Mouse (Mus musculus) urinary bladder, postnatal 25 days (tissue): ENCODE data around the gene Map3k1.
"Not testable (repeated sequence)": the region's sequence is repeated elsewhere in the genome, so short reads cannot be mapped to it uniquely, and the experiment has no call there.

Source experiments
- DNase-seq: peaks from one replicate; pipeline ENCODE4 v3.0.0; 2022; ENCODE audit warnings: low spot score

The Map3k1 gene

DNA sequence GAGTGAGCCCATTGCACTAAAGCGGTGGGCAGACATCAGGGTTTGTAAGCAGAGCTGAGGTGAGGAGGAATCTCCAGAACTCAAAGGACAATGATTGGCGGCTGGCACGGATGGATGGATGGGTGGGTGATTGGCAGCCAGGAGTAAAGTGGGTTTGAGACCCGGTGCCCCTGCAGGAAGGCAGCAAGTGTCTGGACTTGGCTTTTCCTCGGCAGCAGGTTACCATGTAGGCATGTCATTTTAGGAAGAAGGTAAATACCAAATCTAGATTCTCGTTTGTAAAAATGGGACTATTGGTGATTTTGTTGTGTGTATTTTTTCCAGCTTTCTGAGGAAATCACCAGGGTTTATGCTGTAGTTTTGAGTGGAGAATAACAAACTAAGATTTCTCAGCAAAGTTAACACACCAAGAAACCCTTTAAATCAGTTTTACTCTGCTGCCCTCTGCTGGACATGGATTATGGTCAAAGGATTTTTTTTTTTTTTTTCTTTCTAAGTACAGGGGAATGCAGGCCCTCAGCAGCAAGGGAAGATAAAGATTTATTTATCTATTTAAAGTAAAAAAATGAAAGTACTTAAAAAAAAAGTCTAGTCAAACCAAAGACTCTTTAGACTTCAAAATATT, 66.7 kb downstream of the Map3k1 start:
- peak; percentile 63 for DNase-seq

DNA sequence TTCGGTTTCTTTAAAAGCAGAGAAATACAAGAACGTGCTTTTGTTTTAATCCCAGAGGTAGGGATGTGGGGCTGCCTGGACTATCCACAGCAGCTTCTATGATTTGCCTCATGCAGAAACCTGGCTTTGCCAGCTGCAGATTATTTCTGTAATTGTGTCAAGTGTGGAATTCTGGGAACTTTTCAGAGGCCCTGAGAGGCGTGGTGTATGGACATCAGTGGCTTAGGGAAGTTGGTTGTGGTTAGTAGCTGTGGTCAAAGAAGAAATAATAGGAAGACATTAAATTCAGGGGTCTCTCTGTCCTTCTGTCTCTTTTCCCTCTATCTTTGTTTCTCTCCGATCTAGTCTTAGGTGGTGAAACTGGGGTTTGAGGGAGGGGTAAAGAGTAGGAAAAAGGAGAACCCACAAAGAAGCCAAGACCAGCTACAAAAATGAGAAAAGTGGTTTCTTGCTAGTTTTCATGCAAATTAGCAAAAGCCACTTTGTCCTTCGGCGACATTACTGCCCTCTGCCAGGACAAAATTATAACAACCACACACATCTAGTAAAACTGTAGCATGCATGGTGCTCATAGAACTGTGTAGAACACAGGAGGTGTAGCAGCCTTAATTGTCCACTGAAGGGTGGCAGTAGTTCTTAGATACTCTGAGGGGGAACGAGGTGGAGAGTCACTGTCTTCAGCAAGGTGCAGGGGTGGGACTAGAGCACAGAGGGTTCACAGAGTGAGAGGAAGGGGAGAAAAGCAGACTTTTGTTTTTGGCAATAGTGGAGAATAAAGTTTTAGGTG, 67.4 kb downstream of the Map3k1 start:
- DNase-seq: no peak

- DNase-seq: no peak
Measured at GRCm38 (mm10) chr13:111726898-111727297, 81.9 kb downstream of the Map3k1 start.

DNA sequence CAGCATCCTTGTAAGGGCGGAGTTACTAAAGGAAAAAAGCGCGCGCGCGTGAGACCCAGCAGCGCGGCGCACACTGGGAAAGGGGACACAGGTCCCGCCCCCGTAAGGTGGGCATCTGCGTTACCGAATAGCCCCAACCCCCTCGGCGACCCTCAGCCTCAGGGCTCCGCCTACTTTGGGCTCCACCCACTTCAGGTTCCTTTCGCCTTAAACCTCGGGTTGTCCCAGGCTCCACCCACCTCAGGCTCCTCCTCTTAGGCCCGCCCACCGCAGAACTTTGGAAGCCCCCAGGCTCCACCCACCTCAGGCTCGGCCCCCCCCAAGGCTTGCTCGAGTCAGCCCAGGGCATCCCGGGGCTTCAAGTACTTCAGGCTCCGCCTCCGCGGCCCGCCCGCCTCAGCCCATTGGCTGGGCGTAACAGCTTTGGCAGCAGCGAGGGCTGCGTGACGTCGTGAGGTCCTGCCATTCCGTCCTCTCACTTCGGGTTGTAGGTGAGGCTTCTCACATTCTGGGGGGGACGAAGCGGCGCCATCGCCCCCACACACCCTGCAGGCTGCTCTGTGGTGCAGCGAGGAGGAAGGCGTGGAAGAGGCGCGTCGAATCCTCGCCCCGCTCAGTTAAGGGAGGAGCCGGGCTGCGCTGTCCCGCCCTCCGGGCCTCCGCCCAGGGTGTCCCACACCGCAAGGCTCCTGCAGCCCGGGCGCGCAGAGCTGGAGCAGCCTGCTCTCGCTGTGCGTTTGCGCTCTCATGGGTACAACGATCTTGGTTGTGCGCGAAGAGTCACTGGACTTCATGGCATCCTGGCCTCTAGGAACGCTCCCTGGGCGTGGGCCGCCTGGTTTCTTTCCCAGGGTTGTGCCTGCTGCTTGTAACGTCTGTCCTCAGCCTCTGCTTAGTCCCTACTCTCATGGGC, 83.4 kb downstream of the Map3k1 start:
- peak; percentile 91 for DNase-seq

- DNase-seq: no peak
Measured at GRCm38 (mm10) chr13:111724811-111725164, 84.0 kb downstream of the Map3k1 start.

- DNase-seq: no peak
Measured at GRCm38 (mm10) chr13:111719726-111720125, 89.1 kb downstream of the Map3k1 start.

DNA sequence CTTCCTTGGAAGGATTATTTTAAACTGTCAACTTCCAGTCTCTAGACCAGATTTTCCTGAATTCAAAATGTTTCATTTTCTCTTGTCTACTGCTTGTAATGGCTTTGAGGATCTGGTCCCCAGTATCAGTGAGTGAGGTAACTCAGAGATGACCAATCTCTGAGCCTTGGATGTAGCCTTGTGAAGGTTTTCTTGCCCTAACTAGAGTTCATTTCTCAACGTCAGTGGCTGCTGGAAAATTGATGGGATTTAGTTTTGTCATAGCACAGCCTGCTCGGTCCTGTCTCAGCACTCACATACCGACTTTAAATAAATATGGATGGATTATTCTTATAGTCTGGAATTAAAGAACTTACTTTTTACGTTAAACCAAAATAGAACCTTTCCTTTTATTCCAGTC, 98.3 kb downstream of the Map3k1 start:
- DNase-seq: no peak

- not testable (repeated sequence) for DNase-seq
Measured at GRCm38 (mm10) chr13:111703952-111704351, 104.8 kb downstream of the Map3k1 start.

- DNase-seq: no peak
Measured at GRCm38 (mm10) chr13:111703396-111703795, 105.4 kb downstream of the Map3k1 start.
